Mouse (Mus musculus): ENCODE data around the gene Grip2. TPM values are rescaled to one million over a fixed set of nuclear protein-coding genes. Genes with fewer than 3 reads are reported as not detected.
A peak's percentile ranks its signal among the peaks of the same experiment; 100 is the strongest.

Gene Grip2
- polyA plus RNA-seq, 1 experiment from 2014 or later = 8.9 TPM

DNA sequence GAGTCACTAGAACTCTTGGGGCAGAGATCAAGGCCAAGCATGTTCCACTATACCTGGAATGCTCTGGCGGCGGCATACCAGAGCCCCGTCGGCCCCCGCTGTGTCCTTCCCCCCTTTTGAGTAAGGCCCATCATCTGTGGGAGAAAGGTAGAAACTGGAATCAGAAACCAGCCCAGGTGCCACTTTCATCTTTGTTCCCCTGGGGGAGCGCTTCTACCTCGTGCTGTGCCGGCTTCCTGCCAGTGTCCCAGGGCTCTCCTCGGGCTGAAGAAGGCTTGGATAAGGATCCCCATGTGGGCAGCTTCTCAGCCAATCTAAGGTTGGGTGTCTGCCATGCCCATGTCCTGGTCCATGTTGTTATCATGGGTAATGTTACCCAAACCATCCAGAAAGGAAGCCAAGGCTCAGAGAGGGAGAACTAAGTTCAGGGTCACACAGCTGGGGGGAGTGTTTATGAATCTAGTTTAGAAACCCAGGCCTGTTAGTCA is 38.7 kb downstream of the Grip2 start:
- 82% methylated on average over 9 of the region's 9 CpGs for WGBS
- no peak for ATAC-seq (replicated peaks)
- no peaks in the 10 kb centered on the region for H3K27me3 ChIP-seq

GRCm38 (mm10) chr6:91785018-91785417 is 42.0 kb downstream of the Grip2 start:
- no peaks in the 10 kb centered on the region for H3K4me1 ChIP-seq
- H3K4me3 ChIP-seq = no peak overlapping the region
- H3K9ac ChIP-seq (replicated peaks) = no peak overlapping the region
- no peak overlapping the region for H3K27ac ChIP-seq (replicated peaks)
- no peaks in the 10 kb centered on the region for H3K36me3 ChIP-seq
- no peak for ATAC-seq (replicated peaks)
- 92% methylated on average over 3 of the region's 3 CpGs for WGBS
- no peaks in the 10 kb centered on the region for H3K9me3 ChIP-seq
- no peaks in the 10 kb centered on the region for H3K27me3 ChIP-seq
- H3K4me2 ChIP-seq (replicated peaks) = no peak overlapping the region

More for the DNA sequence above, 38.7 kb downstream of the Grip2 start:
- Histone ChIP-seq H3K9me3 (no peaks in the 10 kb centered on the region), H3K4me1 (peaks cover 6% of the 10 kb centered on the region), H3K9ac (replicated peaks) (no peak overlapping the region), H3K36me3 (no peaks in the 10 kb centered on the region), H3K4me3 (no peak overlapping the region), H3K27ac (replicated peaks) (no peak overlapping the region), H3K4me2 (replicated peaks) (no peak overlapping the region)

DNA sequence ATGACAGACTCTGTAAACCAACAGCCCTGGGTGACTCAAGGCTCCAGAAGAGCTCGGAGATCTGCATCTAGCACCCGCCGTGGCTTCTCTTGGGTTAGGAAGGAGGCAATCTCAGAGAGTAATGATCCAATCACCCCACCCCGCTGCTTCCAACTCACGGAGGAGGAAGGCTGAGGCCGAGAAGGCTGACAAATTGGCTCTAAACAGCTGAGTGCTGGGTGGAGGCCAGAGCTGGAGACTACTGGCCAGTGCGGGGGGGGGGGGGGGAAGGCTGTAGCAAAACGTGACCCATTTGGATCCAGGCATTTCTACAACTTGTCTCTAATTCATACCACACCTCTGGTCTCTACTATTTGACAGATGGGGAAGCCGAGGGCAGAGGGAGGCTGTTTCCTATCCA is 47.8 kb downstream of the Grip2 start:
- no peaks in the 10 kb centered on the region for H3K36me3 ChIP-seq
- H3K27ac ChIP-seq (replicated peaks) = no peak overlapping the region
- H3K4me2 ChIP-seq (replicated peaks) = no peak overlapping the region
- ATAC-seq (replicated peaks) = no peak
- H3K9me3 ChIP-seq = no peaks in the 10 kb centered on the region
- H3K9ac ChIP-seq (replicated peaks) = no peak overlapping the region
- H3K4me3 ChIP-seq = no peak overlapping the region
- no peaks in the 10 kb centered on the region for H3K27me3 ChIP-seq
- no peaks in the 10 kb centered on the region for H3K4me1 ChIP-seq
- WGBS = 79% methylated on average over 8 of the region's 9 CpGs

- Histone ChIP-seq H3K27me3 (no peaks in the 10 kb centered on the region), H3K4me1 (no peaks in the 10 kb centered on the region), H3K4me2 (replicated peaks) (no peak overlapping the region), H3K9ac (replicated peaks) (no peak overlapping the region), H3K9me3 (peaks cover 1% of the 10 kb centered on the region; the same call in 1 of the 2 replicates), H3K36me3 (peaks cover 3% of the 10 kb centered on the region; the same call in 1 of the 2 replicates), H3K27ac (replicated peaks) (no peak overlapping the region), H3K4me3 (no peak overlapping the region)
- WGBS = 15% methylated on average over 9 of the region's 9 CpGs
- peak; percentile 80 for ATAC-seq (replicated peaks)
These were observed 50.5 kb downstream of the Grip2 start for GRCm38 (mm10) chr6:91776543-91776942.

DNA sequence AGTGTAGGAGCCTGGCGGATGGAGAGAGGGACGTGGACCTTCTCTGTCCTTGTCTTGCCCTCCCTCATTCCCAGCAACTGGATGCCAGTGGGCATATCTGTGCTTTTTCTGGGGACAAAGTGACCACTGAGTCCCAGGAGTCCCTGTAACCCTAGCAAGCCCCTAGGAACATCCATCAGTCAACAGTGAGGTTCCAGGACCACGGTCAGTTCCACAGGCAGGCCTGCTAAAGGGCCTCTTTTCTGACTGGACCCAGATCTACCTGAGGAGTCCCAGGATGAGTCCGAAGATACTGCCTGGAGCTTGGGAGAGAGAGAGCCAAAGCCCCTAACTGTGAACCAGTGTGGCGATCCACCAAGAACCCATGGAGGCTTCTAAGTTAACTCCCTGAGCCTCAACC is 53.1 kb downstream of the Grip2 start:
- Histone ChIP-seq H3K27me3 (no peaks in the 10 kb centered on the region), H3K4me3 (no peak overlapping the region), H3K4me2 (replicated peaks) (no peak overlapping the region), H3K9me3 (peaks cover 3% of the 10 kb centered on the region), H3K36me3 (peaks cover 5% of the 10 kb centered on the region; the same call in 1 of the 2 replicates), H3K27ac (replicated peaks) (no peak overlapping the region), H3K9ac (replicated peaks) (no peak overlapping the region), H3K4me1 (no peaks in the 10 kb centered on the region)
- WGBS = 74% methylated on average over 5 of the region's 5 CpGs
- no peak for ATAC-seq (replicated peaks)

GRCm38 (mm10) chr6:91767550-91767949 is 59.5 kb downstream of the Grip2 start:
- Histone ChIP-seq H3K4me2 (replicated peaks) (no peak overlapping the region), H3K9me3 (peaks cover 3% of the 10 kb centered on the region), H3K4me1 (no peaks in the 10 kb centered on the region), H3K27ac (replicated peaks) (no peak overlapping the region), H3K27me3 (no peaks in the 10 kb centered on the region), H3K9ac (replicated peaks) (no peak overlapping the region), H3K4me3 (no peak overlapping the region), H3K36me3 (peaks cover 5% of the 10 kb centered on the region; the same call in 1 of the 2 replicates)
- ATAC-seq (replicated peaks) = no peak
- 88% methylated on average over 8 of the region's 8 CpGs for WGBS

GRCm38 (mm10) chr6:91762051-91762742 is 64.9 kb downstream of the Grip2 start:
- H3K9ac ChIP-seq (replicated peaks) = no peak overlapping the region
- H3K36me3 ChIP-seq = peaks cover 29% of the 10 kb centered on the region
- no peaks in the 10 kb centered on the region for H3K4me1 ChIP-seq
- H3K4me3 ChIP-seq = no peak overlapping the region
- 83% methylated on average over 9 of the region's 9 CpGs for WGBS
- no peak overlapping the region for H3K27ac ChIP-seq (replicated peaks)
- H3K4me2 ChIP-seq (replicated peaks) = no peak overlapping the region
- no peaks in the 10 kb centered on the region for H3K27me3 ChIP-seq
- ATAC-seq (replicated peaks) = no peak
- H3K9me3 ChIP-seq = no peaks in the 10 kb centered on the region

DNA sequence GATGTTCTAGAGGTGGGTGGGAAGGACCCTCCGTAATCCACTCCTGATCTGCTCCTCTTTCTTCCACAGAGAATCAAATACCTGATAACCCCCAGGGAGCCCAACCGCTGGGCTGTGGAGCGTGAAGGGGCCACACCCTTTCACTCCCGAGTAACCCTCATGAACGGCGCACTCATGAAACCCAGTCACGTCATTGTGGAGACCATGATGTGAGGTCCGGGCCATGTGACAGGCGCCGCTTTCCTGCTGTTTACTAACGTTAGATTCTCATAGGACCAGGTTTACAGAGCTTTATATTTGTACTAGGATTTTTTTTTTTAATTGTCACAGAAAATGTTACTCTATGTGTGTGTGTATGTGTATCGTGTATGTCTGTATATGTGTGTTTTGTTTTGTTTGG is 72.2 kb downstream of the Grip2 start:
- no peaks in the 10 kb centered on the region for H3K27me3 ChIP-seq
- H3K9ac ChIP-seq (replicated peaks) = no peak overlapping the region
- peaks cover 61% of the 10 kb centered on the region for H3K36me3 ChIP-seq
- ATAC-seq (replicated peaks) = no peak
- H3K4me2 ChIP-seq (replicated peaks) = no peak overlapping the region
- H3K9me3 ChIP-seq = no peaks in the 10 kb centered on the region
- no peaks in the 10 kb centered on the region for H3K4me1 ChIP-seq
- no peak overlapping the region for H3K27ac ChIP-seq (replicated peaks)
- H3K4me3 ChIP-seq = no peak overlapping the region
- WGBS = 79% methylated on average over 12 of the region's 12 CpGs

DNA sequence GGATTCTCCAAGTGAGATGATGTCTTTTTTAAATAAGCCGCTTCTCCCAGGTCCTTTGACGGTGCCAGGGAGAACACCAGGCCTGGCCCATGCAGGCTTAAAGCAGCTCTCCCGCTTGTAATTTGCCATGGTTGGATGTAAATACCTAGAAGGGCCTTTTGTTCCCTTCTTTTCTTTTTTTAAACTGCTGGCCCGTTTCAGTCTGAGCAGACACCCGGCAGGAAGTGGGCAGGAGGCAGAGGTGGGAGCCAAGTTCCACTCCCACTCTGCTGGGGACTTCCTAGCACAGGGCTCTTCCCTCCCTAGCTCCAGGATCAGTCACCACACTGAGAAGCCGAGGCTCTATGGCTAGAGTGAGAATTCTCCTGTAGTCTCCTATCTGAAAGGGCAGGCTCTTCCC is 73.0 kb downstream of the Grip2 start:
- 34% methylated on average over 6 of the region's 6 CpGs for WGBS
- Histone ChIP-seq H3K9me3 (no peaks in the 10 kb centered on the region), H3K4me2 (replicated peaks) (no peak overlapping the region), H3K36me3 (peaks cover 60% of the 10 kb centered on the region), H3K4me1 (no peaks in the 10 kb centered on the region), H3K9ac (replicated peaks) (no peak overlapping the region), H3K27me3 (no peaks in the 10 kb centered on the region), H3K27ac (replicated peaks) (0 out of 2 replicates have a peak overlapping the region, but pooled peaks have one; percentile 1), H3K4me3 (no peak overlapping the region)
- no peak for ATAC-seq (replicated peaks)

- Histone ChIP-seq H3K9me3 (no peaks in the 10 kb centered on the region), H3K4me2 (replicated peaks) (no peak overlapping the region), H3K36me3 (peaks cover 63% of the 10 kb centered on the region), H3K27me3 (no peaks in the 10 kb centered on the region), H3K27ac (replicated peaks) (no peak overlapping the region), H3K9ac (replicated peaks) (no peak overlapping the region), H3K4me3 (no peak overlapping the region), H3K4me1 (no peaks in the 10 kb centered on the region)
- 58% methylated on average over 8 of the region's 8 CpGs for WGBS
- ATAC-seq (replicated peaks) = no peak
These were observed 74.2 kb downstream of the Grip2 start for GRCm38 (mm10) chr6:91752884-91753283.

- 60% methylated on average over 3 of the region's 3 CpGs for WGBS
- Histone ChIP-seq H3K27ac (replicated peaks) (no peak overlapping the region), H3K4me2 (replicated peaks) (no peak overlapping the region), H3K36me3 (peaks cover 52% of the 10 kb centered on the region), H3K27me3 (no peaks in the 10 kb centered on the region), H3K4me3 (no peak overlapping the region), H3K4me1 (no peaks in the 10 kb centered on the region), H3K9me3 (no peaks in the 10 kb centered on the region), H3K9ac (replicated peaks) (no peak overlapping the region)
- no peak for ATAC-seq (replicated peaks)
These were observed 76.1 kb downstream of the Grip2 start for GRCm38 (mm10) chr6:91750976-91751375.

DNA sequence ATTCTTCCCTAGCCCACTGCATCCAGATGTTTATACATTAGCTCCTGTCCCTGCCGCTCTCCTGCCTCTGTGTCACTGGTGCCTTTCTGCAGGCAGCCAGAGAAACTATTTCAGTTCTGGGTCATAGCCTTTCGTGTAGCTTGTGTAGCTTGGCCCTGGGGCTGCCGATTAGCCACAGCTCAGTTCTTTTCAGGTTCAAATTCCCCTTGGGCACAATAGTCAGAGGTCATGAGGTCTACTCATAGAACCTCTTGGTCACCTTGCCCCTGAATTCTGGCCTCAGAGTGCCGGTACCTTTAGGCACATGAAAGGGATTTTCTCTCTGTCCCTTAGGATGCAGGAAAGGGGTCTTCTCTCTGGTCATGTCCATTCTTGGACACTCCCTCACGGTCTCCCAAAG is 80.3 kb downstream of the Grip2 start:
- H3K9ac ChIP-seq (replicated peaks) = no peak overlapping the region
- peaks cover 59% of the 10 kb centered on the region for H3K36me3 ChIP-seq
- H3K27me3 ChIP-seq = no peaks in the 10 kb centered on the region
- 84% methylated on average over 5 of the region's 5 CpGs for WGBS
- no peak overlapping the region for H3K4me3 ChIP-seq
- no peaks in the 10 kb centered on the region for H3K4me1 ChIP-seq
- H3K4me2 ChIP-seq (replicated peaks) = no peak overlapping the region
- H3K27ac ChIP-seq (replicated peaks) = no peak overlapping the region
- ATAC-seq (replicated peaks) = no peak
- no peaks in the 10 kb centered on the region for H3K9me3 ChIP-seq
